Mouse (Mus musculus) cerebellum, adult 2 months (tissue): ENCODE measurements around the gene Wfdc1. TPM values are rescaled to one million over a fixed set of nuclear protein-coding genes. Genes with fewer than 3 reads are reported as not detected.

Source experiments
- DNase-seq, 2 experiments: peaks; one replicate each; pipeline ENCODE4 v3.0.0; 2021
- H3K27ac ChIP-seq: fragments of 200-500 bp; 2 replicates; pipeline ENCODE4 v1.5.1; 2012; ENCODE audit warnings: low read length, control low read depth, inconsistent platforms; ENCODE audit not compliant: insufficient read depth
- H3K27me3 ChIP-seq: fragments of 200-500 bp; 2 replicates; pipeline ENCODE4 v1.6.1; 2012; ENCODE audit warnings: inconsistent platforms, mild to moderate bottlenecking, low read length, moderate library complexity; ENCODE audit not compliant: control insufficient read depth, insufficient read depth
- H3K4me1 ChIP-seq: fragments of 200-500 bp; 2 replicates; pipeline ENCODE4 v1.6.1; 2011; ENCODE audit warnings: low read length; ENCODE audit not compliant: control insufficient read depth, insufficient read depth
- H3K4me3 ChIP-seq: fragments of 200-500 bp; replicated peaks from 2 replicates; pipeline ENCODE3; 2011; ENCODE audit warnings: mild to moderate bottlenecking, low read depth, low read length, control low read depth; ENCODE audit not compliant: insufficient read depth
- CTCF ChIP-seq: fragments of 200-500 bp; IDR thresholded peaks from 2 replicates; pipeline ENCODE4 v1.5.1; 2011; ENCODE audit warnings: low read depth, mild to moderate bottlenecking, control low read depth, low read length, moderate library complexity, borderline replicate concordance; ENCODE audit not compliant: insufficient read depth
- POLR2A ChIP-seq: fragments of 200-500 bp; IDR thresholded peaks from 2 replicates; pipeline ENCODE4 v1.6.1; 2011; ENCODE audit warnings: low read length, control low read depth, borderline replicate concordance; ENCODE audit not compliant: insufficient read depth
- WGBS: fragments of 180-500 bp; shearing (Covaris S2); methylation state at CpG from one replicate; pipeline ENCODE4 v1.1.7; 2018; 5-methylcytosine and 5-hydroxymethylcytosine counted together
- polyA plus RNA-seq: library from polyadenylated mRNA; depleted of rRNA; stranded (reverse); fragments of >200 nt; gene quantifications from 2 replicates; pipeline ENCODE4 v1.2.3, GENCODE M21; 2012

Gene Wfdc1
- polyA plus RNA-seq, 1 experiment, result 19.3 TPM

GRCm38 (mm10) chr8:119698960-119699359, 32.8 kb downstream of the Wfdc1 start:
- 1% methylated on average over 12 of the region's 12 CpGs for WGBS
- TF ChIP-seq POLR2A, result no peak
- TF ChIP-seq CTCF, result peak; percentile 64
- H3K27ac ChIP-seq, result no peak overlapping the region
- H3K4me3 ChIP-seq, result no peak overlapping the region
- DNase-seq, result peak in 1 of 2 experiments; percentile 31
- peaks cover 3% of the 10 kb centered on the region; the same call in 1 of the 2 replicates for H3K27me3 ChIP-seq
- H3K4me1 ChIP-seq, result no peaks in the 10 kb centered on the region

- Histone ChIP-seq H3K27me3 (peaks cover 3% of the 10 kb centered on the region; the same call in 1 of the 2 replicates), H3K27ac (no peak within 1 kb of the TSS), H3K4me3 (no peak within 1 kb of the TSS), H3K4me1 (no peaks in the 10 kb centered on the region)
- 6% methylated on average over 26 of the region's 26 CpGs for WGBS
- DNase-seq, result no peak
- TF ChIP-seq CTCF (no peak), POLR2A (no peak)
These were observed 33.5 kb downstream of the Wfdc1 start, which contains the start of gene Atp2c2 for GRCm38 (mm10) chr8:119699549-119700134. Gene Atp2c2, plus strand, starts transcription at chr8:119700009.

- TF ChIP-seq CTCF (no peak), POLR2A (no peak)
- Histone ChIP-seq H3K4me3 (no peak overlapping the region), H3K4me1 (no peaks in the 10 kb centered on the region), H3K27ac (no peak overlapping the region), H3K27me3 (peaks cover 3% of the 10 kb centered on the region; the same call in 1 of the 2 replicates)
- 43% methylated on average over 7 of the region's 7 CpGs for WGBS
- no peak for DNase-seq
These were observed 36.8 kb downstream of the Wfdc1 start for GRCm38 (mm10) chr8:119702965-119703364.

GRCm38 (mm10) chr8:119707146-119707545, 41.0 kb downstream of the Wfdc1 start:
- DNase-seq, result no peak
- TF ChIP-seq CTCF, result no peak
- H3K27ac ChIP-seq, result no peak overlapping the region
- 91% methylated on average over 9 of the region's 9 CpGs for WGBS
- no peaks in the 10 kb centered on the region for H3K4me1 ChIP-seq
- H3K27me3 ChIP-seq, result no peaks in the 10 kb centered on the region
- H3K4me3 ChIP-seq, result no peak overlapping the region

- Histone ChIP-seq H3K27me3 (no peaks in the 10 kb centered on the region), H3K4me1 (no peaks in the 10 kb centered on the region), H3K27ac (no peak overlapping the region), H3K4me3 (no peak overlapping the region)
- WGBS, result 87% methylated on average over 8 of the region's 8 CpGs
- no peak for DNase-seq
- TF ChIP-seq CTCF (no peak), POLR2A (no peak)
These were observed 42.3 kb downstream of the Wfdc1 start for GRCm38 (mm10) chr8:119708471-119708870.

- no peak for DNase-seq
- WGBS, result 58% methylated on average over 14 of the region's 14 CpGs
- Histone ChIP-seq H3K27ac (no peak overlapping the region), H3K4me3 (no peak overlapping the region), H3K4me1 (no peaks in the 10 kb centered on the region), H3K27me3 (no peaks in the 10 kb centered on the region)
- TF ChIP-seq POLR2A, result no peak
These were observed 42.9 kb downstream of the Wfdc1 start for GRCm38 (mm10) chr8:119708878-119709702.

- 83% methylated on average over 11 of the region's 11 CpGs for WGBS
- TF ChIP-seq POLR2A (no peak), CTCF (no peak)
- Histone ChIP-seq H3K27me3 (no peaks in the 10 kb centered on the region), H3K27ac (no peak overlapping the region), H3K4me1 (no peaks in the 10 kb centered on the region), H3K4me3 (no peak overlapping the region)
- no peak for DNase-seq
These were observed 43.5 kb downstream of the Wfdc1 start for GRCm38 (mm10) chr8:119709703-119710093.

GRCm38 (mm10) chr8:119712226-119712625, 46.1 kb downstream of the Wfdc1 start:
- WGBS, result 84% methylated on average over 6 of the region's 6 CpGs
- TF ChIP-seq POLR2A, result no peak
- TF ChIP-seq CTCF, result no peak
- no peak for DNase-seq
- Histone ChIP-seq H3K27me3 (no peaks in the 10 kb centered on the region), H3K4me1 (no peaks in the 10 kb centered on the region), H3K4me3 (no peak overlapping the region), H3K27ac (no peak overlapping the region)
